Mouse (Mus musculus): Measurements from ENCODE around the gene Psap.

Psap gene

GRCm38 (mm10) chr10:60263351-60263750, 14.1 kb upstream of the Psap start:
- no peak for DNase-seq (ENCODE audit: low spot score in 2 of 2)

- DNase-seq (ENCODE audit: low spot score in 2 of 2): no peak
These were observed 12.2 kb upstream of the Psap start for GRCm38 (mm10) chr10:60265252-60265651.

GRCm38 (mm10) chr10:60266842-60267401, 10.5 kb upstream of the Psap start:
- DNase-seq (ENCODE audit: low spot score in 2 of 2): no peak

DNA sequence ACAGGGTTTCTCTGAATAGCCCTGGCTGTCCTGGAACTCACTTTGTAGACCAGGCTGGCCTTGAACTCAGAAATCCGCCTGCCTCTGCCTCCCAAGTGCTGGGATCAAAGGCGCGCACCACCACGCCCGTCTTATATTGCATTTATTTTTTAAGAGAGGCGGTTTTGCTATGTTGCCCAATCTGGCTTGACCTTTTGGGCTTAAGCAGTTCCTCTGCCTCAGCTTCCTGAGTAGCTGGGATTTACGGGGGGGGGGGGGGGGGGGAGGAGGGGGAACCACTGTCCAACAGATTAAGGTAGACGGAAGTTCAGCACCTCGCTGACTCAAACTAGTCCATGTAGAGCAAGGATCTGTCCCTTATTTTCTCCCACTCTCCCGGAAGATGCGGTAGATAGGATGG, 8.7 kb upstream of the Psap start:
- DNase-seq (ENCODE audit: low spot score in 2 of 2): no peak

DNA sequence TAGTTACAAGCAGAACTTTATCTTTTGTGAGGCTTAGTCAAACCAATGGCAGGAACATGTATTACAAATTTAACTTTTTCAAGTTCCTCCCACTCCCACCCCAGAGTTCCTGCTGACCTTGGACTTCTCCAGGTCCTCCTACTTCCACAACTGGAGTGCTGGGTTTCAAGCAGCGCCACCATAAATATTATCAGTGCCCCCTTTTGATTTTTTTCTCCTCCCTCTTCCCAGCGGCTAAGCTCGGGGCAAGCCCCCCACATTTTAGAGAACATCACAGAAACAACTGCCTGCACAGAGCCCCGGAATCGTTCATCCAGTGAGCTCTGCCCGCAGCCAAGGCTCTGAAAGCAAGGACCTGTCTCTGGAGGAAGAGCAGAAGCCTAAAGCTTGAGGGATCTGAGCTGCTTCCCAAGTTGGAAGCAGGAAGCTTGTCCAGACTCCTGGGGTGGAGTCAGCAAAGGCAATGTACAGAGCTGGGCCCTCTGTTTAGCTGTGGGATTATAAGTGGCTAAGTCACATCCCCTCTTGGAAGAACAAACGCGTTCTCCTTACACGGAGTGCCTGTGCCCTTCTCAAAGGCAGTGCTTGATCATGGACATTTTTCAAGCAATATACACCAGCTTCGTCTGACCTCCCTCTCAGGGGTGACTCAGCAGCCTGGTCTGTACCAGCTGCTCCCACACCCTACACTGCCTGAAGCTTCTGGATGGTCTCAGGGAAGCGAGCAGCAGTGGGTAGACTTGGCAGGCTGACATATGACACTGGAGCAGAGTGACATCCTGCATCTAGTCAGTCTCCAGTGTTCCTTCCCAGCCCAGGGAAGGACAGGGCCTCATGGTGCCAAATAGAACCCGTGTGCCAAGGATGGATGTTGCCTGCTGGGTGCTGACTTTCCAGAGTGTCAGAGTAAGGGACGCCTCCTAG, 8.0 kb upstream of the Psap start:
- no peak for DNase-seq (ENCODE audit: low spot score in 2 of 2)

GRCm38 (mm10) chr10:60271015-60271414, 6.4 kb upstream of the Psap start:
- DNase-seq (ENCODE audit: low spot score in 2 of 2): no peak

DNA sequence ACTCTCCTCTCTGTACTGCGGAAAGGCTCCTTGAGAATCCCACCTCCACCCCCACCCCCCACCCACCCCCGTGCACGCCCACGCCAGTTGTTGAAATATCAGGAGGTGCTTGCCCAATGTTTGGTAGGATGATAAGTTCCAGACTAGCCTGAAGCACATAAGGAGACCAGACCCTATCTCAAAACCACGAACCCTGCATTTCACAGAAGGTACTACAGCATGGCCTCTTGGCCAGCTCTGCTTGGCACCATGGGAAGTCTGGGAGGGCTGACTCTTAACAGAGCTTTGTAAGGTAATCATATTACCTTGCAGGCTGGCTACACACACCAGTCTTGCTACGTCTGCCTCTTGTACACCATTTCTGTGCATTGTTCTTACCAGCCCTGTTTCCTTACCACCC, 5.2 kb upstream of the Psap start:
- DNase-seq (ENCODE audit: low spot score in 2 of 2): no peak

DNA sequence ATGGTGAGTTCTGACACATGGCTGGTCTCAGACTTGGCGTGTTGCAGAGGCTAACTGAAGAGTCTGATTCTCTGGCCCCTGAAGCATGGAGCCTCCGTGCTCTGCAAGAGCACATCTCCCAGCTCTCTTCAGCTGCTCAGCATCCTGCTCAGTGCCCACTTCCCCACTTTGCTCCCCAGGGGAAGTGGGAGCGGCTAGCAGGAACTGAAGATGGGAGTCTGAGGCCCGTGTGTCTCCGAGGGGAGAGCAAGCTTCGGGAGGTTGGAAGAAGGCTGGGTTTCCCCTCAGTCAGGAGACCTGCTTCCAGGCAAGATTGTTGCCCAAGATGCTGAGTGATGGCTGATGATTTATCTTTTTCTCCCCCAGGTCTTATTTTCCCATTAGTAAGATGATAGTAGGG, 4.0 kb upstream of the Psap start:
- no peak for DNase-seq (ENCODE audit: low spot score in 2 of 2)

DNA sequence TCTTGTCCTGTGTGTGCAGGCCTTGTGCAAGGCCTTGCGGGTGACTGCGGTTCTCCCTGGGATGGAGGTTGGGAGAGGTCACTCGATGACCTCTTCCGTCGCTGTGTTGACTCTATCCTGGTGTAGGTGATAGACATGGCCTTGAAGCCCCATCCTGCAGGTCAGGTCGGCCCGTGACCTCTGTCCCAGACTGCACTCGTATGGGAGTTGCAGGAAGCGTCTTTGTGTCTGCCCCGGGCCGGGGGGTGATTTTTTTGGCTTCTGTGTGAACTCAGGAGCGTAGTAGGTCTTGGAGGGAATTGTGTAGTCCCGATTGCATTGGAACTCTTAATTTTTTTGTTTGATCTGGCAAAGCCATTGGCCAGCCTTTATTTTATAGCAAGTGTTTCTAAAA, 576 bp downstream of the Psap start:
- no peak for DNase-seq (ENCODE audit: low spot score in 2 of 2)

- no peak for DNase-seq (ENCODE audit: low spot score in 2 of 2)
These were observed 1.4 kb downstream of the Psap start for GRCm38 (mm10) chr10:60278786-60279185.

DNA sequence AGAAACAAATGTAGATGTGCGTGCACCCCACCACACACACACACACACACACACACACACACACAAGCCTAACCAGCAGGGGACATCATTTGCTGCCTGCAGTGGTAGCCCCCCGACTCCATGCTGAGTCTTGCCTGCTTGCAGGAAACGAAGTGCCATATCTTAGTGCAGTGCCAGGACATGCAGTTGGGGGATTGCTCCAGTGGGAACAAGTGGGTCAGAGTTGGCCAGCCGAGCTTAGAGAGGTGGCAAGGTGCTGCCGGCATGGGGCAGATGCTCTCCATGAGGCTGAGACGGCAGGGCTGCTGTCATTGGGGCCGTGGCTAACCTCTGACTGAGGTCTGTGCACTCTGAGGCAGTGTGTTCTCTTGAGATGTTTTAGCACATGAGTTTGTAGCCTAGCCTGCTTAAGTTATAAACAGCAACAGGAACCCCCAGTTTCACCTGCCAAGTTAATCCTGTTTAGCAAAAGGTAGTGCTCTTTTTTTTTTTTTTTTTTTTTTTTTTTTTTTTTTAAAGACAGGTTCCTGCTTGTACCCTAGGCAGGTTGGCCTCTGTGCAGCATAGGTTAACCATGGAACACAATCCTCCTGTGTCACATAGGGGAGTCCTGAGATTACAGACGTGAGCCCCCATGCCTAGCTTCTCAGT, 2.0 kb downstream of the Psap start:
- no peak for DNase-seq (ENCODE audit: low spot score in 2 of 2)

DNA sequence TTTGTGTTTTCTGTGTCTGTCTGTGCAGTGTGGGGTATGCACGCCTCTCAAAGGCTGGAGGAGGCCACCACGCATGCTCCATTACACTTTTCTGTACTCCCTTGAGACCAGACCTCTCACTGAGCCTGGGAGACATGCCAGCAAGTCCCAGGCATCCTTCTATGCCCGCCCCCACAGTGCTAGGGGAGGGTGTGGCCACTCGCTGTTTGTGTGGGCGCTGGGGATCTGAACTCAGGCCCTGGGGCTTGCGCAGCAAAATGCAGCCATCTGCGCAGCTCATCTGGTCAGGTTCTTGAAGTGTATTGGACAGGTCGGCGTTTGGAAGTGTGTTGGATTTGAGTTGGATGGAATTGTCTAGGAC, 2.5 kb downstream of the Psap start:
- no peak for DNase-seq (ENCODE audit: low spot score in 2 of 2)

DNA sequence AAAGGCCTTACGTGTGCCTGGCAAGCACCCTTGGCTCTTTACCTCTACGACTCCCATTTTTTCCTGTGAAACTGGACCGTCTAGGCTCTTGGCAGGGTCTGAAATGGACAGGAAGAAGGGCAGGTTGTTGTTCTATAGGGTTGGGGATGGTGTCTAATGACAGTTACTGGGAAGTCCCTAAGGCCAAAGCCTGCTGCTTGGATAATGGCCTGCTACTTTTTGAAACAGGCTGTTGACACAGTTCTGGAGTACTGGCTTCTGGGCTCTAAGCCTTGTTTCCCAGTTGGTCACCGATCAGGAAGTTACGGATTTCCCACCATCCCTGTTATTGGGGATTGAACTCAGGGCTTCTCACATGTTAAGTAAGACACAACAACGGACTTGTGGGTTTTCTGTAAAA, 2.9 kb downstream of the Psap start:
- no peak for DNase-seq (ENCODE audit: low spot score in 2 of 2)

DNA sequence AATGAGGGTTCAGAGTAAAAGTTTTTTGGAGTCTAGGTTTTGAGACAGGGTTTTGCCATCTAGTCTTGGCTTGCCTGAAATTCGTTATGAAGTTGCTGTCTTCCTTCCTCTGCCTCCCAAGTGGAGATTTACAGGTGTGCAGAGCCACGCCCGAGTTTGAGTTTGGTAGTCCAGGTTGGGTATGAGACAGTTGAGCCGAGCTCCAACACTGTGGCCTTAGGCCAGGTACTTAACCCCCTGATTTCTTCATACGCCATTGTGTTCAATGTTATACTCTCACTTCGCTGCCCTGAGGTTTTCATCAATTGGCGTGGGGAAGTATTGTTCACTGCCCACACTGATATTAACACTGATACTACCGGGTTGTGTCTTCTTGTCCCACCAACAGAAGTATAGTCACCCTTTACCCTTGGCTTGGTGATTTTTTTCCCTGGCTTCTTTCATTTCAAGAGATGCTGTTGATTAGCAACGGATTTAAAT, 4.2 kb downstream of the Psap start:
- DNase-seq (ENCODE audit: low spot score in 2 of 2): no peak

DNA sequence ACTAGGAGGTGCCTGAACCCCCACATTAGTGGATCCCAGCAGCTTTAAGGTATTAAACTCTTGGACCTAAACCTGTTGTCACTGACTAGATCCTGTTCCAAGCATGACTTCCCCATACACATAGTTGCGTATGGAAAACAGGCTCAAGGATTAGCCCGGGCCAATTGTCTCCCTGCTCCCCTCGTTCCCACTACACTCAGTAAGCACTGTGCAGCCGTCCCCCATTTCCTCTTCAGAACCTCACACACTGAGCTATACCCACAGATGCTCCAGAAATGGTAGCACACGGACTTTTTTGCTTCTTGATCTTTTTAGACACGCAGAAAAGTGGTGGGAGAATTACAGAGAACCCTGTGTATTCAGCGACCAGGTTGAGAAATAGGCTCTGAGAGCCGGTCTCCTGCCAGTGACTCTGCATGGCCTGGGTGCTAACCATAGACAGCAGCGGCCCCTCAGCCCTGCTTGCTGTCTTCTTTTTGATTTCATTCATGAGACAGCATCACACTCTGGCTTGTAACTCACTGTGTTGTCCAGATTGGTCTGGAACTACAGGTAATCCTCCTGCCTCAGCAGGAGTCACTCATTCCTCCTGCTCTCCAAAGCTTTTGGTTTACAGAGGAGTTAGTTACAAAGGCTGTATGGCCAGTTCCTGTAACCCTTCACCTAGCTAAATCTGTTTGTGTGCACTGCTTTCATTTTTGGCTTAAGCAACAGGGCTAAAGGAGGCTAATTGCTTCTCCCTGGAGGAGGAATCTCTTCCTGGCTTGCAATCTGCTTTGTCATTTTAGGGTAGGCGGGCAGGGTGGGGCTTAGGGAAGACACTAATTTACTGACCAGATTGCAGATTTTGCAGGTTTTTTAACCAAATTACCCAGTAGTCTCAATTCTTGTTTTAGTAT, 4.9 kb downstream of the Psap start:
- no peak for DNase-seq (ENCODE audit: low spot score in 2 of 2)

GRCm38 (mm10) chr10:60284248-60284647, 6.8 kb downstream of the Psap start:
- DNase-seq (ENCODE audit: low spot score in 2 of 2): no peak

DNA sequence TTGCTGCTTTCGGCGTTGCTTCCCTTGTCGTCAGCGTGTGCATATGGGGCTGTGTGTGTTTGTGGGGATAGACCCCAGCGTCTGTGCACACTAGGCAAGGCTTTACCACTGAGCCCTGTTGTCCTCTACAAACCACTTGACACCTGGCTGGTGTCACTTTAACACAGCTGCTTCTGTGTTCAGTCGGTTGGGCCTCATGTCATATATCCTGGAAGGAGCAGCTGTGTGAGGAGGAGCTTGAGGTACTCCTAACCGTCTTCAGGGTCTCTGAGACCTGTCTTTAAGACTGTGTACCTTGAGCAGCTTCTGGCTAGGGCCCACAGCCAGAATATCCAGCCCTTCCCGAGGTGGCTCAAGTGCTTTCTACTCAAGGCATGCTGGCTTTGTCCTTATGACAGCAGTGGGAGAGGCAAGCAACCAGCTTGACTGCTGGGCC, 7.3 kb downstream of the Psap start:
- no peak for DNase-seq (ENCODE audit: low spot score in 2 of 2)

- no peak for DNase-seq (ENCODE audit: low spot score in 2 of 2)
These were observed 7.8 kb downstream of the Psap start for GRCm38 (mm10) chr10:60285183-60285582.

- no peak for DNase-seq (ENCODE audit: low spot score in 2 of 2)
These were observed 8.4 kb downstream of the Psap start for GRCm38 (mm10) chr10:60285676-60286372.

DNA sequence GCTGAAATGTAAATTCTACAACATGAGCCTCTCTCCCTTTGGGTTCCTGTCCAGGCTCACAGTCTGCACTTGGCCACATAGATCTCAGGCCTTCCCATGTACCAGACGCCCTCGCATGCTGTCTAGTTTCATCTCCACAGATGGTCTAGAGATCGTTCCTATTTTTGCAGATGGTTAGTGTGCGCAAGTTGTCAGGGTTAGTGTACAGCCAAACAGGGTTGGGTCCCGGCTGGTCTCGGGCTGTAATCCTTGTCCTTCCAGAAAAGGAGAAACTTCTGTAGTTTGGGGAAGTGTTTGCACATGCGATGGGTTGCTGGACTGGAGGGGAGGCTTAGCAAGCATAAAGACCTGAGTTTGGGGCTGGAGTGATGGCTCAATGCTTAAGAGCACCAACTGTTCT, 9.1 kb downstream of the Psap start:
- DNase-seq (ENCODE audit: low spot score in 2 of 2): no peak

- DNase-seq (ENCODE audit: low spot score in 2 of 2): no peak
These were observed 9.7 kb downstream of the Psap start for GRCm38 (mm10) chr10:60287161-60287560.

Measured in spleen, postnatal 14 days (tissue).